Mouse (Mus musculus) liver, embryonic 14.5 days (tissue): ENCODE results near the gene Map3k5.

Source experiments
- CTCF ChIP-seq: IDR thresholded peaks from 2 replicates; pipeline ENCODE4 v1.5.1; 2016; ENCODE audit warnings: antibody characterized with exemption, low read depth, control low read depth
- EP300 ChIP-seq: IDR thresholded peaks from 2 replicates; pipeline ENCODE4 v1.6.1; 2016; ENCODE audit warnings: antibody characterized with exemption, low read depth

DNA sequence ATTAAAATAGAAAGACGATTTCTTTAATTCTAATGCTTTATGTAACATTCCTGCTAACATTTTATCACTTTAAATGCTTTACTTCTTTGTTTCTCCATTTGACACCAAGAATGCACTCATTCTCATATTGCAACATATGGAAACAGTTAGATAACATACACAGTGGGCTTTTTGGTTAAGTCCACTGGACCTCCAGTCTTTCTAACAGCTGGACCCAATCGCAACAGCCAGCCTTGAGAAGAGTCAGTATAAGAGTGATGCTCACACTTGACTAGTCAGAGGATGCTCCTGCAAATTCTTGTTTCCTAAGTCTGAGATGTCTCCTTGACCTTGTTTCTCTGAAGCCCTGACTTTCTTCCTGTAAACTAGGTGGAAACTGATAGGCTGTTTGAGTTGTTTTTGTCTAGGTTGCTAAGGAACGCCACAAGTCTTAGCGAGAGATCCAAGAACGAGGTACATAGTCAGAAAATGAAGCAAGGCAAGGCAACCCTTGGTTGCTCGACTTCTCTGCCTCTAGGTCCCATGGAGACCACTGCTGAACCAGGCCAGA lies 26.6 kb downstream of the Map3k5 start:
- TF ChIP-seq CTCF (no peak), EP300 (no peak)
